Mouse (Mus musculus): ENCODE data around the gene Ccdc88b.

- TF ChIP-seq CTCF (IDR thresholded peaks at IDR 0.05; ENCODE audit: insufficient read depth, low read depth, low read length), result no peak
- TF ChIP-seq POLR2A (IDR thresholded peaks at IDR 0.05; ENCODE audit: insufficient read depth, low read depth, low read length), result no peak
Measured at GRCm38 (mm10) chr19:6859971-6860370, 2.0 kb upstream of the Ccdc88b start.

All from olfactory bulb, adult 2 months (tissue).